Mouse (Mus musculus) cortical plate, adult 2 months (tissue): ENCODE data around the gene Ifi47.

ENCODE experiments used
- CTCF ChIP-seq: fragments of 200-500 bp; IDR thresholded peaks from 2 replicates; pipeline ENCODE4 v1.5.1; 2011; ENCODE audit warnings: mild to moderate bottlenecking, control low read depth, low read length; ENCODE audit not compliant: insufficient read depth; ENCODE audit errors: extremely low read depth
- POLR2A ChIP-seq: fragments of 200-500 bp; IDR thresholded peaks from 2 replicates; pipeline ENCODE4 v1.6.1; 2011; ENCODE audit warnings: mild to moderate bottlenecking, low read length, control low read depth; ENCODE audit not compliant: insufficient read depth; ENCODE audit errors: extremely low read depth

DNA sequence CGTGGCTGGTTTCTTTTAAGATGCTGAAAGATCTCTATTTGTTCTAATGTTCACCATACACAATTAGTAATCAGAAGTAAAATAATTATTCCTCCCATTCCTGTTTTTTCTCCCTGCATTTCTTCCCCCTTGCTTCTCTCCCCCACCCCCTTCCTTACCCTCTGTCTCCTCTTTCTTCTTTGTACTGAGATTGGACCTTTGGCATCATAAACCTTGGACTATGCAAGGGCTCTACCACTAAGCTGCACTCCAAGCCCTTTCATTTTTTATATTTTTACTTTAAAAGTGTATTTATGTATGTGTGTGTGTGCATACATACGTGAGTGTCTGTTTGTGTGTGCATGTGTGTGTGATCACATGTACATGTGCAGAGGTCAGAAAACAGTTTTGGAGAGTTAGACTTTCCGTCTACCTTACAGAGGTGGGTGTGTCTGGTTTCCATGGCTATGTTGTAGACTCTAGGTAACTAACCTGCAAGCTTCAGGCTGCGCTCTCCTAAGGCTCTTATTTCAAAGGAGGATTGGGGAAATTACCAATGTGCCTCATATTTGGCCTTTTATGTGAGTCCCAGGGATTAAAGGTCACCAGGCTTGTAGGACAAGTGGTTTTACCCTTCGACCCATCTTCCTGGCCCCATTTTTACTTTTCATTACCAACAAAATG, 12.7 kb downstream of the Ifi47 start:
- TF ChIP-seq CTCF (no peak), POLR2A (no peak)
